Mouse (Mus musculus) forebrain, embryonic 16.5 days (tissue): ENCODE results near the gene Cel. TPM values are rescaled to one million over a fixed set of nuclear protein-coding genes. Genes with fewer than 3 reads are reported as not detected.

Source experiments
- ATAC-seq: fragments of 200-750 bp; cut with Nextera tagmentation; 2 replicates; pipeline ENCODE4 v1.8.0; 2017; ENCODE audit warnings: mild to moderate bottlenecking, moderate library complexity
- H3K27ac ChIP-seq: fragments of 300-500 bp; sonication (generic); 2 replicates; pipeline ENCODE4 v1.5.1; 2014; ENCODE audit warnings: low read length, control low read depth
- H3K27me3 ChIP-seq: fragments of 300-500 bp; sonication (generic); replicated peaks from 2 replicates; pipeline ENCODE4 v1.6.1; 2014; ENCODE audit warnings: low read length; ENCODE audit not compliant: control insufficient read depth, insufficient read depth
- H3K36me3 ChIP-seq: fragments of 300-500 bp; sonication (generic); 2 replicates; pipeline ENCODE4 v1.6.1; 2014; ENCODE audit not compliant: control insufficient read depth, insufficient read depth
- H3K4me1 ChIP-seq: fragments of 300-500 bp; sonication (generic); replicated peaks from 2 replicates; pipeline ENCODE4 v1.6.1; 2014; ENCODE audit warnings: low read length; ENCODE audit not compliant: control insufficient read depth, insufficient read depth
- H3K4me2 ChIP-seq: fragments of 300-500 bp; sonication (generic); 2 replicates; pipeline ENCODE4 v1.6.1; 2014; ENCODE audit warnings: mild to moderate bottlenecking, low read length, control low read depth
- H3K4me3 ChIP-seq: fragments of 300-500 bp; sonication (generic); replicated peaks from 2 replicates; pipeline ENCODE4 v1.5.1; 2014; ENCODE audit warnings: mild to moderate bottlenecking, low read length, control low read depth
- H3K9ac ChIP-seq: fragments of 300-500 bp; sonication (generic); replicated peaks from 2 replicates; pipeline ENCODE4 v1.6.1; 2014; ENCODE audit warnings: low read depth, low read length, control low read depth
- H3K9me3 ChIP-seq: fragments of 300-500 bp; sonication (generic); 2 replicates; pipeline ENCODE4 v1.6.1; 2016; ENCODE audit warnings: low read length; ENCODE audit not compliant: control insufficient read depth
- WGBS: fragments of 180-500 bp; shearing (Covaris S2); extraction: QIAGEN DNeasy Blood & Tissue Kit; methylation state at CpG from one replicate; pipeline ENCODE4 v1.1.7; 2014; 5-methylcytosine and 5-hydroxymethylcytosine counted together
- polyA plus RNA-seq: library from polyadenylated mRNA; unstranded; fragments of >200 nt; fragmentation: Nextera tagmentation; extraction: Ambion mirVana; gene quantifications from 2 replicates; pipeline ENCODE4 v1.2.1, GENCODE M21; 2015

Cel gene
- polyA plus RNA-seq, 1 experiment from 2014 or later = not detected

DNA sequence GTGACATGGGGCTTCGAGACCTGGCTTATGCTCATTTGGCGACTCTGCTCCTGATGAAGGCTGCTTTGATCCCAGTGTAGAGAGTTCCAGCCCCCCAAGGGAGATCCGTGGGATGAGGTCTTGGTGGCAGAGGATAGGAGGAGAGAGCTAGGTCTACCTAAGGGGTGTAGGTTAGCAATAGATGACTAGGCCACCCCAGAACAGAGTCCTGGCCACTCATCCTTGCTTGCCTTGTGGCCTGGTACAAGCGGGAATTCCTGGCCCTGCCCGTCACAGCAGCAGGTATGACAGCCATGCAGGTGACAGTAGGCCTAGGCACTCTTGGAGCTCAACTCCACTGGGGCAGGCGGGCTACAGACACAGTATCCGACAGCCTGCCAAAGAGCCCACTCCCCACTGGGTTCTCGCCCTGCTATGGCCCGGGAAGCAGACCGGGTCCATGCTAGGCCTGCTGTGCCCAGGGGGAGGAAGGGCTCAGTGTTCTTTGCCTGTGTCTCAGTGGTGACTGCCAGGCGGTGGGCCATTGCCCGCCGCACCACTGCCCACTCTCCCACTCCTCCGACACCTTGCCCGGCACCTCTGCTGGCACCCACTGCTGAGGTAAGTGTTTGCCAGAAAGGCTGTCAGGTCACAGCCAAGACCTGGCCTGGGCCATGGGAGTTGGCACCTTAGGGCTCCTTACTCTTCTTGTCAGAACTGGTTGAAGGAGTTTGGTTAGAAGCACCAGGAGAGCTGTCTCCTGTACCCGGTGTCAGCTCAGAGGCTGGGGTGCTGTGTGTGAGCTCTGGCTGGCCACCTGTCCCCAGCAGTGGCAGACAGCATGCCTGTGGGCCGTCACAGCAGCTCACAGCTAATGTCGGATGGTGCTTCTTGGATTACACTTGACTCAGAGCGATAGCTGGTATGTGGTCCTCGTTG lies 35.5 kb downstream of the Cel start:
- H3K9me3 ChIP-seq = no peaks in the 10 kb centered on the region
- H3K4me1 ChIP-seq = peaks cover 55% of the 10 kb centered on the region
- no peak overlapping the region for H3K4me3 ChIP-seq
- no peak for ATAC-seq
- H3K27ac ChIP-seq = no peak overlapping the region
- no peaks in the 10 kb centered on the region for H3K36me3 ChIP-seq
- no peak overlapping the region for H3K4me2 ChIP-seq
- no peaks in the 10 kb centered on the region for H3K27me3 ChIP-seq
- no peak overlapping the region for H3K9ac ChIP-seq
- 88% methylated on average over 20 of the region's 20 CpGs for WGBS

- Histone ChIP-seq H3K4me2 (peak overlapping the region; percentile 13; the same call in 1 of the 2 replicates), H3K9me3 (no peaks in the 10 kb centered on the region), H3K27me3 (no peaks in the 10 kb centered on the region), H3K4me1 (peaks cover 58% of the 10 kb centered on the region), H3K36me3 (no peaks in the 10 kb centered on the region), H3K4me3 (no peak overlapping the region), H3K27ac (peak overlapping the region; percentile 65), H3K9ac (peak overlapping the region; percentile 32)
- ATAC-seq = no peak
- WGBS = 40% methylated on average over 12 of the region's 12 CpGs
Observed at GRCm38 (mm10) chr2:28525943-28526876, 37.0 kb downstream of the Cel start.

- peak; percentile 32 for ATAC-seq
- Histone ChIP-seq H3K36me3 (no peaks in the 10 kb centered on the region), H3K4me2 (peak overlapping the region; percentile 13; the same call in 1 of the 2 replicates), H3K27me3 (no peaks in the 10 kb centered on the region), H3K4me1 (peaks cover 62% of the 10 kb centered on the region), H3K4me3 (no peak overlapping the region), H3K27ac (peak overlapping the region; percentile 65), H3K9me3 (no peaks in the 10 kb centered on the region), H3K9ac (peak overlapping the region; percentile 32)
- 23% methylated on average over 11 of the region's 11 CpGs for WGBS
Observed at GRCm38 (mm10) chr2:28525219-28525942, 37.8 kb downstream of the Cel start.

- H3K4me2 ChIP-seq = no peak overlapping the region
- no peaks in the 10 kb centered on the region for H3K36me3 ChIP-seq
- H3K27ac ChIP-seq = no peak overlapping the region
- H3K4me1 ChIP-seq = peaks cover 65% of the 10 kb centered on the region
- no peak overlapping the region for H3K4me3 ChIP-seq
- WGBS = 76% methylated on average over 10 of the region's 10 CpGs
- no peak overlapping the region; the same call in 1 of the 2 replicates for H3K9ac ChIP-seq
- H3K9me3 ChIP-seq = no peaks in the 10 kb centered on the region
- no peak for ATAC-seq
- H3K27me3 ChIP-seq = no peaks in the 10 kb centered on the region
Observed at GRCm38 (mm10) chr2:28524406-28524805, 38.8 kb downstream of the Cel start.

DNA sequence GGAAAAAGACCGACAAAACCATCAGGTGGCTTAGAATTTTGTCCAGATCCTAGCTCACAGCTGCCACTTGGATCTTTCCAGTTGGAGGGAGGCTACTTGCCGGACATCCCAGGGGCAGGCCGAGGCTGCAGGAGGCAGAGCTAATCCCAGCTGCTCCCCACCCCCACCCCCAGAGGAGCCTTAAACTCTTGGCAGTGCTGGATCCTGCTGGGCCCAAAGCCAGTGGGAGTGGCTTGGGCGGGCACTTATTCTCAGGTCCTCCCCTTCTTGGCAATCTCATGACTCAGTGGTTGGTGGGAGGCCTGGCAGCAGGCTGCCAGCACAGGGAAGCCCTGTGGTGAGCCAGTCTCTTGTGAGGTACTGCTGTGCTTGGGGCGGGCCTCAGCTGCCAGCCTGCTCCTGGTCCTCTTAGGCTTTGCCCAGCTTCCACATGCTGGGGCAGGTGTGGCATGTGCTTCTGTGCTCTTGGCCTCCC lies 39.5 kb downstream of the Cel start:
- Histone ChIP-seq H3K36me3 (no peaks in the 10 kb centered on the region), H3K27me3 (no peaks in the 10 kb centered on the region), H3K9ac (no peak overlapping the region), H3K9me3 (no peaks in the 10 kb centered on the region), H3K4me3 (no peak overlapping the region), H3K4me1 (peaks cover 67% of the 10 kb centered on the region), H3K27ac (peak overlapping the region; percentile 75), H3K4me2 (no peak overlapping the region)
- 6% methylated on average over 5 of the region's 5 CpGs for WGBS
- ATAC-seq = peak; percentile 92

GRCm38 (mm10) chr2:28522166-28522565 lies 41.0 kb downstream of the Cel start:
- Histone ChIP-seq H3K27ac (no peak overlapping the region), H3K9me3 (no peaks in the 10 kb centered on the region), H3K4me2 (no peak overlapping the region), H3K9ac (no peak overlapping the region), H3K27me3 (no peaks in the 10 kb centered on the region), H3K4me3 (no peak overlapping the region), H3K36me3 (no peaks in the 10 kb centered on the region), H3K4me1 (peaks cover 73% of the 10 kb centered on the region)
- 81% methylated on average over 4 of the region's 4 CpGs for WGBS
- ATAC-seq = no peak

GRCm38 (mm10) chr2:28521571-28522151 lies 41.5 kb downstream of the Cel start:
- Histone ChIP-seq H3K9ac (no peak overlapping the region), H3K27me3 (no peaks in the 10 kb centered on the region), H3K27ac (no peak overlapping the region), H3K4me2 (no peak overlapping the region), H3K4me1 (peaks cover 76% of the 10 kb centered on the region), H3K4me3 (no peak overlapping the region), H3K36me3 (no peaks in the 10 kb centered on the region), H3K9me3 (no peaks in the 10 kb centered on the region)
- 70% methylated on average over 6 of the region's 6 CpGs for WGBS
- ATAC-seq = no peak

DNA sequence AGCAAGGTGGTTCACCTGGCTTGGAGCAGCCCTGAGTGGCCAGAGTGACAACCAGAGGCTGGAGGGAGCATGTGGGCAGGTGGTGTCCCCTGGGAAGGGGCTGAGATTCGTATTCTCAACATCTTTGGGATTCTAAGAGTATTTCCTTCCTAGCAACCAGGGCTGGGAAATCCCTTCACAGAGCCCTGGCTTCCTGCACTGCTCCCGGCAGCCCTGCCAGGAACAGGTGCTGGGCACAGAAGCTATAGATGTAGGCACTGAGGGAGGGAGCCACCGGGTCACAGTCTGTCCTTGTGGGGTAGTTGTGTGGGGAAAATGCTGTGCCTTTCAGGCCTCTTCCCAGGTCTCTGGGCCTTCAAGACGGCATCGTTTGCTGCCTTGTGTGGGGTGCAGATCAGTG lies 42.6 kb downstream of the Cel start:
- Histone ChIP-seq H3K4me1 (peaks cover 75% of the 10 kb centered on the region), H3K36me3 (no peaks in the 10 kb centered on the region), H3K9ac (no peak overlapping the region), H3K4me3 (no peak overlapping the region), H3K4me2 (no peak overlapping the region), H3K27me3 (no peaks in the 10 kb centered on the region), H3K27ac (no peak overlapping the region), H3K9me3 (no peaks in the 10 kb centered on the region)
- ATAC-seq = no peak
- WGBS = 59% methylated on average over 5 of the region's 5 CpGs
